8 mouse cellular contexts compared by ENCODE assay signal in the genomic region with DNA sequence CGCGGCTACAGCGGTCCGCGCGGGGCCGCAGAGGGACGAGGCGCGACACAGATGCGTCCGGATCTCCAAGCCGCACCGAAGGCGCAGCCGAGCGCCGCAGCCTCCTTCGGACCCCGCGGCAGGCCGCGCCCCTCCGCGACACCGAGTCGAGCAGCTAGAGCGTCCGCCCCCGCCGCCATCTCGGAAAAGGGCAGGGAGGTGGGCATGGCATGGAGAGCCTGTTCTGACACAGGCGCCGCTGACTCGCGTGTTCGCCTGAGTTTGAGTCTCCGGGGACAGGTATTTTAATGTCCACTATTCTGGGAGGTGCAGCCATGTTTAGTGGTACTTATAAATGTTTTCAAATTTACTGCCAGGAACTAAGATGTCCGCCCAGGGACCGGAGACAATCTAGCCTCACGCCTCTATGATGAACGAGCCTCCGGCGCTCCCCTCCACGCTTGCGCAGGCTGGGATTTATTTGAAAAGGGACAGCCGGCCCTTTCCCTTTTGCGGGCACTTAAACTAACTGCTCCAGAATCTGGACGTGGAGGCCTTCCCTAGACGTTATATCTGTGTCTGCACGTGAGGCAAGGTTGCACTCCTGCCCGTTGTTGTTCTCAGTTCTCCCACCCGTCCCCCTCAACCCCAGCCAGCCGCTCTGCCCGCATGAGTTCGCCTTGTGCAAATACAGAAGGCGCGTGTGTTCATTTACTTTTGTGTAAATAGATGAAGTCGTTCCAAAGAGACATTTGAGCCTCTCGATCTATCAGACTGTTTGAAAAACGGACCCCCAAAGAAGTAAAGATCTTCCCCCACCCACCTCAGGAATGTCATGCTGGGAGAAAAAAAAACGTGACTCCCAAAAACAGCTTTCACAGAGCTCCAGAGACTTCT. TPM values are rescaled to one million over a fixed set of nuclear protein-coding genes. Genes with fewer than 3 reads are reported as not detected.
DNase-seq lines count a peak whose midpoint lies in the region; ATAC-seq and TF ChIP-seq lines count a peak whose summit lies in the region.

No protein-coding gene starts in this region.

- peak overlapping the region; percentile 98 for H3K9ac ChIP-seq in embryonic facial prominence, embryonic 13.5 days
- H3K9ac ChIP-seq in heart, adult 2 months (ENCODE audit: low read depth, low read length): peak overlapping the region; percentile 98
- peak overlapping the region; percentile 98 for H3K9ac ChIP-seq in limb, embryonic 12.5 days (replicated peaks)
- H3K9ac ChIP-seq in midbrain, embryonic 14.5 days (replicated peaks; ENCODE audit: low read length): peak overlapping the region; percentile 94

- no peak for TF ChIP-seq CTCF in heart, adult 2 months (IDR thresholded peaks at IDR 0.05)
- no peak for TF ChIP-seq CTCF in kidney, adult 2 months (conservative IDR thresholded peaks at IDR 0.05; ENCODE audit: insufficient read depth, insufficient read length, low read depth, low read length)

- intact Hi-C loops in heart, adult 2 months (cut with DNase I): loop anchor here (5.0 to 10.0 kb wide), 3 partner anchors 42 to 324 kb away; partner anchors contain the start of genes Rhbdf2 and Sphk1

- no peaks in the 10 kb centered on the region for H3K9me3 ChIP-seq in embryonic facial prominence, embryonic 13.5 days
- H3K9me3 ChIP-seq in limb, embryonic 12.5 days: no peaks in the 10 kb centered on the region
- H3K9me3 ChIP-seq in midbrain, embryonic 14.5 days (ENCODE audit: control insufficient read depth, low read length): no peaks in the 10 kb centered on the region

- TF ChIP-seq EP300 in heart, adult 2 months (IDR thresholded peaks at IDR 0.05; ENCODE audit: insufficient read depth, low read depth, low read length): no peak

- H3K4me2 ChIP-seq in embryonic facial prominence, embryonic 13.5 days: peak overlapping the region; percentile 67
- H3K4me2 ChIP-seq in limb, embryonic 12.5 days: peak overlapping the region; percentile 70
- H3K4me2 ChIP-seq in midbrain, embryonic 14.5 days (ENCODE audit: low read length): peak overlapping the region; percentile 81

- peaks cover 27% of the 10 kb centered on the region for H3K36me3 ChIP-seq in embryonic facial prominence, embryonic 13.5 days
- no peaks in the 10 kb centered on the region for H3K36me3 ChIP-seq in heart, adult 2 months (ENCODE audit: control insufficient read depth, insufficient read depth, low read length)
- peaks cover 2% of the 10 kb centered on the region; the same call in 1 of the 2 replicates for H3K36me3 ChIP-seq in kidney, adult 2 months (ENCODE audit: control insufficient read depth, insufficient read depth, low read length)
- H3K36me3 ChIP-seq in limb, embryonic 12.5 days: peaks cover 31% of the 10 kb centered on the region
- H3K36me3 ChIP-seq in midbrain, embryonic 14.5 days (ENCODE audit: control insufficient read depth, insufficient read depth, low read length): peaks cover 22% of the 10 kb centered on the region

- peaks cover 16% of the 10 kb centered on the region for H3K4me1 ChIP-seq in embryonic facial prominence, embryonic 13.5 days
- peaks cover 6% of the 10 kb centered on the region for H3K4me1 ChIP-seq in heart, adult 2 months (ENCODE audit: control insufficient read depth, insufficient read depth, low read length)
- peaks cover 4% of the 10 kb centered on the region; the same call in 1 of the 2 replicates for H3K4me1 ChIP-seq in kidney, adult 2 months (ENCODE audit: control insufficient read depth, insufficient read depth, low read length)
- H3K4me1 ChIP-seq in limb, embryonic 12.5 days (replicated peaks): peaks cover 12% of the 10 kb centered on the region
- peaks cover 18% of the 10 kb centered on the region for H3K4me1 ChIP-seq in midbrain, embryonic 14.5 days (ENCODE audit: control insufficient read depth, insufficient read depth, low read length)

- no peaks in the 10 kb centered on the region for H3K27me3 ChIP-seq in embryonic facial prominence, embryonic 13.5 days
- H3K27me3 ChIP-seq in heart, adult 2 months (ENCODE audit: control insufficient read depth, insufficient read depth, low read length): no peaks in the 10 kb centered on the region
- no peaks in the 10 kb centered on the region for H3K27me3 ChIP-seq in kidney, adult 2 months (replicated peaks; ENCODE audit: control insufficient read depth, insufficient read depth, low read length)
- no peaks in the 10 kb centered on the region for H3K27me3 ChIP-seq in limb, embryonic 12.5 days
- H3K27me3 ChIP-seq in midbrain, embryonic 14.5 days (ENCODE audit: control insufficient read depth, insufficient read depth, low read length): no peaks in the 10 kb centered on the region

- peak overlapping the region; percentile 100 for H3K4me3 ChIP-seq in embryonic facial prominence, embryonic 13.5 days
- H3K4me3 ChIP-seq in heart, adult 2 months: peak overlapping the region; percentile 84
- H3K4me3 ChIP-seq in kidney, adult 2 months (ENCODE audit: insufficient read depth, low read depth, low read length): peak overlapping the region; percentile 95
- peak overlapping the region; percentile 98 for H3K4me3 ChIP-seq in limb, embryonic 12.5 days (replicated peaks)
- peak overlapping the region; percentile 97 for H3K4me3 ChIP-seq in midbrain, embryonic 14.5 days (replicated peaks; ENCODE audit: low read depth, low read length)

- H3K27ac ChIP-seq in embryonic facial prominence, embryonic 13.5 days: peak overlapping the region; percentile 91
- peak overlapping the region; percentile 98 for H3K27ac ChIP-seq in heart, adult 2 months
- peak overlapping the region; percentile 96 for H3K27ac ChIP-seq in kidney, adult 2 months (ENCODE audit: insufficient read depth, low read depth, low read length)
- peak overlapping the region; percentile 91 for H3K27ac ChIP-seq in limb, embryonic 12.5 days
- peak overlapping the region; percentile 91 for H3K27ac ChIP-seq in midbrain, embryonic 14.5 days (replicated peaks; ENCODE audit: low read depth, low read length)

- WGBS in embryonic facial prominence, embryonic 13.5 days: under 1% methylated on average over 62 of the region's 62 CpGs
- under 1% methylated on average over 60 of the region's 62 CpGs for WGBS in heart, adult 2 months
- WGBS in kidney, adult 2 months: under 1% methylated on average over 62 of the region's 62 CpGs
- under 1% methylated on average over 62 of the region's 62 CpGs for WGBS in limb, embryonic 12.5 days
- under 1% methylated on average over 62 of the region's 62 CpGs for WGBS in midbrain, embryonic 14.5 days

- DNase-seq in 416B (ENCODE audit: low read depth): peak; percentile 93
- DNase-seq in adrenal gland, postnatal 4 days (ENCODE audit: low spot score in 2 of 2): peak; percentile 73 to 80
- peak; percentile 93 to 94 for DNase-seq in heart, adult 2 months
- peak; percentile 92 for DNase-seq in kidney, adult 2 months
- peak; percentile 95 for DNase-seq in midbrain, embryonic 14.5 days
- DNase-seq in spleen, adult 12 weeks (ENCODE audit: low spot score): peak; percentile 88

- peak; percentile 75 for TF ChIP-seq POLR2A in heart, adult 2 months (IDR thresholded peaks at IDR 0.05; ENCODE audit: insufficient read depth, low read depth, low read length)
- TF ChIP-seq POLR2A in kidney, adult 2 months (IDR thresholded peaks at IDR 0.05; ENCODE audit: low read depth, low read length): peak; percentile 67

- ATAC-seq in embryonic facial prominence, embryonic 13.5 days (ENCODE audit: insufficient number of reproducible peaks, insufficient read depth, low FRiP score, low TSS enrichment, low read depth): peak; percentile 91
- peak; percentile 87 for ATAC-seq in limb, embryonic 12.5 days (ENCODE audit: insufficient number of reproducible peaks, insufficient read depth, low FRiP score, low TSS enrichment, low read depth)
- peak; percentile 90 for ATAC-seq in midbrain, embryonic 14.5 days (ENCODE audit: low FRiP score, low TSS enrichment)

- H3K79me2 ChIP-seq in heart, adult 2 months (replicated peaks; ENCODE audit: control insufficient read depth, insufficient read depth, low read length): no peaks in the 10 kb centered on the region

RNA-seq across cellular contexts. Expression of gene Prpsap1, which starts 3.5 kb away (rescaled TPM):
- 100 to 1,000 TPM in 1 of 2 experiments, 10 to 100 TPM in 1; 95.7 to 103 TPM for total RNA-seq in adrenal gland, postnatal 4 days (2021)
- 186 and 193 TPM in 2 replicates for polyA plus RNA-seq in embryonic facial prominence, embryonic 13.5 days (2015; fragmentation: Nextera tagmentation; extraction: Ambion mirVana)
- 10 to 100 TPM; 28.9 to 30.0 TPM for total RNA-seq in heart, adult 2 months (2021)
- 37.3 and 39.1 TPM in 2 replicates for polyA plus RNA-seq in heart, adult 2 months (2012; rRNA removed)
- polyA plus RNA-seq in kidney, adult 2 months (2012; rRNA removed): 87.5 and 91.1 TPM in 2 replicates
- 186 and 199 TPM in 2 replicates for polyA plus RNA-seq in limb, embryonic 12.5 days (2016; fragmentation: Nextera tagmentation; extraction: Ambion mirVana)
- 171 and 174 TPM in 2 replicates for polyA plus RNA-seq in midbrain, embryonic 14.5 days (2014; fragmentation: Nextera tagmentation; extraction: Ambion mirVana)

RNA-seq across cellular contexts. Expression of gene Qrich2, which starts 24.4 kb away (rescaled TPM):
- total RNA-seq in adrenal gland, postnatal 4 days (2021): under 1 TPM in 1 of 2 experiments, not detected in 1; 0.14 TPM
- polyA plus RNA-seq in embryonic facial prominence, embryonic 13.5 days (2015; fragmentation: Nextera tagmentation; extraction: Ambion mirVana): 0.19 and 0.55 TPM in 2 replicates
- total RNA-seq in heart, adult 2 months (2021): not detected
- 0.18 and 0.23 TPM in 2 replicates for polyA plus RNA-seq in heart, adult 2 months (2012; rRNA removed)
- polyA plus RNA-seq in kidney, adult 2 months (2012; rRNA removed): 0.08 and 0.24 TPM in 2 replicates
- 0.35 TPM in 2 replicates for polyA plus RNA-seq in limb, embryonic 12.5 days (2016; fragmentation: Nextera tagmentation; extraction: Ambion mirVana)
- polyA plus RNA-seq in midbrain, embryonic 14.5 days (2014; fragmentation: Nextera tagmentation; extraction: Ambion mirVana): 0.09 TPM in 1 of 2 replicates, not detected in the other

RNA-seq across cellular contexts. Expression of gene Sphk1, which starts 40.3 kb away (rescaled TPM):
- total RNA-seq in adrenal gland, postnatal 4 days (2021): 1 to 10 TPM; 5.3 to 6.0 TPM
- polyA plus RNA-seq in embryonic facial prominence, embryonic 13.5 days (2015; fragmentation: Nextera tagmentation; extraction: Ambion mirVana): 5.0 and 6.1 TPM in 2 replicates
- total RNA-seq in heart, adult 2 months (2021): 1 to 10 TPM in 1 of 2 experiments, under 1 TPM in 1; 0.98 to 1.1 TPM
- polyA plus RNA-seq in heart, adult 2 months (2012; rRNA removed): 3.2 and 3.3 TPM in 2 replicates
- 9.9 and 12.0 TPM in 2 replicates for polyA plus RNA-seq in kidney, adult 2 months (2012; rRNA removed)
- 1.4 and 1.8 TPM in 2 replicates for polyA plus RNA-seq in limb, embryonic 12.5 days (2016; fragmentation: Nextera tagmentation; extraction: Ambion mirVana)
- 5.4 and 6.0 TPM in 2 replicates for polyA plus RNA-seq in midbrain, embryonic 14.5 days (2014; fragmentation: Nextera tagmentation; extraction: Ambion mirVana)

RNA-seq across cellular contexts. Expression of gene Ubald2, which starts 56.6 kb away (rescaled TPM):
- total RNA-seq in adrenal gland, postnatal 4 days (2021): 10 to 100 TPM; 62.1 to 63.9 TPM
- polyA plus RNA-seq in embryonic facial prominence, embryonic 13.5 days (2015; fragmentation: Nextera tagmentation; extraction: Ambion mirVana): 26.4 and 35.2 TPM in 2 replicates
- total RNA-seq in heart, adult 2 months (2021): 10 to 100 TPM; 29.2 to 34.1 TPM
- 45.5 and 80.1 TPM in 2 replicates for polyA plus RNA-seq in heart, adult 2 months (2012; rRNA removed)
- 195 and 211 TPM in 2 replicates for polyA plus RNA-seq in kidney, adult 2 months (2012; rRNA removed)
- 36.6 and 48.4 TPM in 2 replicates for polyA plus RNA-seq in limb, embryonic 12.5 days (2016; fragmentation: Nextera tagmentation; extraction: Ambion mirVana)
- polyA plus RNA-seq in midbrain, embryonic 14.5 days (2014; fragmentation: Nextera tagmentation; extraction: Ambion mirVana): 77.5 and 87.8 TPM in 2 replicates

Comparison
In these comparisons a context has a peak if more than half of its experiments do, and no peak if none do; other contexts are left out.
1. Peak in every context shown above with its lines: DNase-seq, ATAC-seq, H3K4me3 ChIP-seq and H3K27ac ChIP-seq.